Mouse (Mus musculus): ENCODE measurements at regions not wholly inside any gene's neighbourhood (a gene's known extent, or its start where the extent isn't known, plus 50 kb on each side); places are given as distances from the start of the nearest gene placed in this dataset.

DNA sequence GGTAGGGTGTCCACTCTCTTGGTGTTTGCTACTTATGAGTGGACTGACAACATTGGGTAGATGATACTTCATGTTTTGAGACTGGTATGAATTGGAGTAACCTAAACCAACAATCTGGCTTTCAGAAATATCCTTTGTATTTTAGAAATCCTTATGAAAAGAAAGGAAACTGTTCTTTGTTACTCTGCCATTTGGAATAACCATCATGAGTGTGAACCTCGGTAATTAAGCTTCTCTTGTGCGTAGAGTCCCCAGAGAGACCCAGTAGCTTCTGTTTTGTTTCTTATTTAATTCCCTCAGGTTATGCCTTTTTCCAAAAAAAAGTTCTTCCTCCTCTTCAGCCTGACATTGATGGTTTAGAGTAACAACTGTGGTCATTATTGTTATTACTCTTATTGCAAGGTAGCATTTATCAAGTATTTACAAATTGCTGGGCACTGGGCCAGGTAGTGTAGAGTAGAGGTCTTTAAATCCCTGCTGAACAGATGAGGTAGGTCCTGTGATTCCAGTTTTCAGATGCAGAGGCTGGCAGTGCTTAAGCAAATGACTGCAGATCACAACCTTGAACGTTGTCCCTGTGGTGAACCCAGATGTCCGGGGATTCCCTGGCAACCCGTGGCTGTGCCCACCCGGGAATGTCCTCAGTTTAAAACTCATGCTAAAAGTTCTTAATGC is 176.8 kb upstream of the Id2 start:
- no peak overlapping the region for H3K4me2 ChIP-seq (replicated peaks)
- H3K36me3 ChIP-seq = no peaks in the 10 kb centered on the region
- no peak overlapping the region for H3K9ac ChIP-seq
- no peak overlapping the region for H3K4me3 ChIP-seq
- H3K9me3 ChIP-seq = peaks cover 7% of the 10 kb centered on the region; the same call in 1 of the 2 replicates
- 55% methylated on average over 6 of the region's 6 CpGs for WGBS
- ATAC-seq (ENCODE audit: low FRiP score, low read depth) = no peak
- H3K27me3 ChIP-seq = peaks cover 24% of the 10 kb centered on the region
- H3K27ac ChIP-seq = no peak overlapping the region
- H3K4me1 ChIP-seq = peaks cover 39% of the 10 kb centered on the region

DNA sequence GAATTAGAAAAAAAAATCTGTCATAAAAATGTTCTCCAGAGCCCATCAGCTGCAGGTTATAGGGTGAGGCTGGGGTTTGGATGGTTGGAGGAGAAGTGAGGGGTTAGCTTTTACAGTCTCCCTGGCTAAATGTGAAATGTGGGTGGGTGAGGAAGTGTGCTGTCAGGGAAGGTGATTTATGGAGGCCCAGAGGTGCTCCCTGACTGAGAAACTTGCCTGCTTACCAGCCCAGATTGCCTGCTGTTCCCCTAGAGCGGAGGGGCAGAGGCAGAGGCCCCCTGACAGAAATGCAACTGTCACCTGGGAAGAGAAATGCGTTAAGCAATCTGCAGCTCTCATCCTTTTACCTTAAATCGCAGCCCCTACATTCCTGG is 175.8 kb upstream of the Id2 start:
- Histone ChIP-seq H3K27ac (0 out of 2 replicates have a peak overlapping the region, but pooled peaks have one; percentile 3), H3K4me3 (no peak overlapping the region), H3K4me1 (peaks cover 41% of the 10 kb centered on the region), H3K27me3 (peaks cover 22% of the 10 kb centered on the region), H3K9me3 (peaks cover 7% of the 10 kb centered on the region; the same call in 1 of the 2 replicates), H3K4me2 (replicated peaks) (no peak overlapping the region), H3K9ac (no peak overlapping the region), H3K36me3 (no peaks in the 10 kb centered on the region)
- WGBS = 17% methylated on average over 3 of the region's 3 CpGs
- no peak for ATAC-seq (ENCODE audit: low FRiP score, low read depth)

DNA sequence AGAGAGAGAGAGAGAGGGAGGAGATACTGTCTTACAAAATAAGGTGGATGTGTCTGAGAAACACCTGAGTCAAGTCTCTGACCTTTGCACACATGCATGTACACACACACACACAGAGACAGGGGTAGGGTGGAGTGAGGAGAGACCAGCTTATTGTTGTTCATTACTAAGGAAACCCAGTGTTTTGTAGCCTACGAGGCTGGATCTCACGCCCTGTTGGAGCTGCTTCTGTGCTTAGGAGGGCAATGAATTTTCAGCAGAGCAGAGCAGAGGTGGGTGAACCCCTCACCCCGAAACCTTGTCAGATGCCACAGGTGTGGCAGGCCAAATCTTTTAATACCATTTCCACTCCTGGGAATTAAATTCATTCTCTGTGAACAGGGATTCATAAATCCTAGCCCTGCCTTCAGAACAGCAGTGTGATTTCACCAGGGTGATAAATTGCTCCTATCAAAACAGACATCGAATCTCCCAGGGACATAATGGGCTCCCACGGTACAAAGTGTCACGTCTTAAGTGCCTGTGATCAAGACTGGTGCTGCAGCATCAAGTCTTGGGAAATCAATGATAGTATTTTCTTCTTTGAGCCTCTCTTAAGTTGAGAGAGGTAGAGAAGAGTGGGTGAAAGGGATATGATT is 175.3 kb upstream of the Id2 start:
- 23% methylated on average over 6 of the region's 6 CpGs for WGBS
- peaks cover 7% of the 10 kb centered on the region; the same call in 1 of the 2 replicates for H3K9me3 ChIP-seq
- peaks cover 22% of the 10 kb centered on the region for H3K27me3 ChIP-seq
- H3K36me3 ChIP-seq = no peaks in the 10 kb centered on the region
- H3K4me2 ChIP-seq (replicated peaks) = no peak overlapping the region
- no peak overlapping the region for H3K4me3 ChIP-seq
- no peak for ATAC-seq (ENCODE audit: low FRiP score, low read depth)
- H3K4me1 ChIP-seq = peaks cover 41% of the 10 kb centered on the region
- no peak overlapping the region for H3K27ac ChIP-seq
- no peak overlapping the region for H3K9ac ChIP-seq

DNA sequence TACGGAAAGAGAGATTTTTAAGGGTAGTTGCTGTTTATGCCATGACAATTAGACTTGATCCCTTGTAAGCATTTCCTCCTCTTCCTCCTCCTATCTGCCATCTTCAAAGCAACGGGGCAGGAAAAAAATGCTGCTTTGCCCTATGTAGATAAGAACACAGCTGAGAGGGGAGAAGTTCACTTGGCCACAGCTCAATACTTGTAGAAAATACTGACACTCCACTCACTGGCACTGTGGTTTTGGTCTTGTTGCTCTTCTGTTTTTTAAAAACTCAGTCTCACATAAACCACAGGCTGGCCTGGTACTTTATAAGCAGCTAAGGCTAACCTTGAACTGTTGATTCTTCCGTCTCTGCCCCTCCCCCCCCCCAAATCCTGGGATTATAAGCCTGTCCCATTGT is 172.9 kb upstream of the Id2 start:
- no peaks in the 10 kb centered on the region for H3K9me3 ChIP-seq
- H3K4me2 ChIP-seq (replicated peaks) = no peak overlapping the region
- no peaks in the 10 kb centered on the region for H3K36me3 ChIP-seq
- H3K27ac ChIP-seq = no peak overlapping the region
- H3K27me3 ChIP-seq = peaks cover 17% of the 10 kb centered on the region; the same call in 1 of the 2 replicates
- no peak overlapping the region for H3K4me3 ChIP-seq
- ATAC-seq (ENCODE audit: low FRiP score, low read depth) = no peak
- no peak overlapping the region for H3K9ac ChIP-seq
- H3K4me1 ChIP-seq = peaks cover 56% of the 10 kb centered on the region
- WGBS = 64% methylated on average over 3 of the region's 3 CpGs

DNA sequence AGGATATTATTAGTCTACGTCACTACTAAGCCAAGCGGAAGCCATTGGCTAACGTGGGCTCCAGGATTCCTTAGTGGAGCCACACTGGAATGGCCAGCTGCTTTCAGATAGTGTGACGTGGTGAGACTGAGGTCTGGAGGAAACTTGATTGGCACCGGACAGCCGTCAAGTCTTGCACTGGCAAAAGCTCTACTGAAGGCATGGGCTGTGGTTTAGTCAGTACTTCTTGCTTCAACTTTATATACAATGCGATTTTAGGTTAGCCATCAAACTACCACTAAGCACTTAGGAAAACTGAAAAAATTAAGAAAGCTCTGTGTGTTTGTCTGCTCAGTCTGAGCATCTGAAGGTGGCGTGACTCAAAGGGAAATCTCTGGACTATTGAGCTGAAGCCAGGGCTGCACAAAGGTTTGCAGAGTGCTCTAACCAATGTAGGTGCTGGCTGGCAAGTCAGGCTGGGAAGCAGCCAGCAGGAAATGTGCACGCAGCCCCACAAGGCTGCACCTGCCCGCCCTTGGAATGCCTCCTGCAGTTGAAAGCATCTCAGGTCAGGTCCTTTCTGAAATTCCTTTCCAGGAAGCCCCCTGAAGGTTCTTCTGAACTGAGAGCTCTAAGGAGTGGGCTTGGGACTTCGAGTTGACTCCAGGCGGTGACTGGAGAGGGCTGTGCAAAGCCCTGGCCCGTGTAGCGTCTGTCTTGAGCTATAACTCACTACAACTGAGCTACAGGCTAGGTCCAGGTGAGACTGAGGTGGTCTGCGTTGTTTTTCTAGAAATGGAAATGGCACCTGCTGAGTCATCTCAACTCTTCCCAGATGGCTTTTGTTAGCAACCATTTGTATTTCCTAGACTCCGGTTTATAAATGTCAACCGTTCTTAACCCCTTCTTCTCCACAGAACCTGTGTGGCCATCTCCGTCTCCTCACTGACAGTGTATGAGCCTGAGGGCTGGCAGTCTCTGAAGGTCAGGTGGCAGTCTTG is 172.2 kb upstream of the Id2 start:
- no peak overlapping the region for H3K4me3 ChIP-seq
- ATAC-seq (ENCODE audit: low FRiP score, low read depth) = no peak
- no peak overlapping the region for H3K9ac ChIP-seq
- no peaks in the 10 kb centered on the region for H3K9me3 ChIP-seq
- H3K4me1 ChIP-seq = peaks cover 50% of the 10 kb centered on the region
- H3K4me2 ChIP-seq (replicated peaks) = no peak overlapping the region
- H3K36me3 ChIP-seq = no peaks in the 10 kb centered on the region
- H3K27ac ChIP-seq = no peak overlapping the region
- peaks cover 10% of the 10 kb centered on the region; the same call in 1 of the 2 replicates for H3K27me3 ChIP-seq
- 58% methylated on average over 18 of the region's 18 CpGs for WGBS

DNA sequence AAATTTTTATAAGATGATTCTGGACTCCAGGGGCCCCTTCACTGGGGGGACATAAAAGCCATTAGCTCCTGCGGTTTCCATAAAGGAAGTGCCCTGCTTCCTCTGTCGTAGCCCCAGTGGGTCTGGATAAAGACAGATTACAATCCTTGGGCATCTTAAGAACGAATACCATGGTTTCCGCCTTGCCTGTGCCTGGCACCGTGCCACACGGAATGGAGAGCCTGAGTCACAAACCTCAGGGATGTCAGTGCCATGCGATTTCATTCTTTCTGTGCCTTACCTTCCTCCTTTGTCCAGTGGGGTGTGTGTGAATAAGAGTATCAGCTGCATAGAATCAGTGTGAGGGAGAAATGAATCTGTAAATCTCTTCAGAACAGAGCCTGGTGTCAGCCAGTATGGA is 171.4 kb upstream of the Id2 start:
- WGBS = 74% methylated on average over 7 of the region's 7 CpGs
- Histone ChIP-seq H3K27me3 (peaks cover 10% of the 10 kb centered on the region; the same call in 1 of the 2 replicates), H3K4me2 (replicated peaks) (no peak overlapping the region), H3K9ac (no peak overlapping the region), H3K36me3 (no peaks in the 10 kb centered on the region), H3K4me1 (peaks cover 41% of the 10 kb centered on the region), H3K4me3 (no peak overlapping the region), H3K9me3 (no peaks in the 10 kb centered on the region), H3K27ac (no peak overlapping the region)
- ATAC-seq (ENCODE audit: low FRiP score, low read depth) = no peak

DNA sequence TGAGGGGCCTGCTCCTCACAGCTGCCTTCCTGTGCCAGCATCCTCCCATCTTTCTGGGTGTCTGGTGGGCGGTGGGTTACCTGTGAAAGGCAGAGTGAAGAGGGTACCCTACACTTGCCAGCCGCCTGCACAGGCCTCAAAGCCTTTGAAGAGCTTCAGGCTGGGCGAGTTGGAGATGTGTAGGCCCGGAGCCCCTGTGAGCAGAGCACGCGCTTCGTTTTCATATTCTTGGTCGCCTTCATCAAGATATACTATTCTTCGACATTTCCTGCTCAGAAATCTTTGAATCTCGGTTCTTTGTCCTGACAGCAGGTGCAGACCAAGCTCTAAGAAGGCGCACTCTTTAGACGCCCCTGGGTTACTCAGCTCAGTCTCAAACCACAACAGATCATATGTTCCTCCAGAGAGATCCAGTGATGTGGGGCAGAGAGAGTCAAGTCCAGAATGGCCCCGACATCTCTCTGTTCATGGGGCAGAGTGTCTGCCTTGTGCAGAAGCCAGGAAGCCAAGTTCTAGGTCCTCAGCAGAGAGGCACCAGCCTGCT is 170.7 kb upstream of the Id2 start:
- H3K36me3 ChIP-seq = no peaks in the 10 kb centered on the region
- no peak overlapping the region for H3K4me2 ChIP-seq (replicated peaks)
- 91% methylated on average over 13 of the region's 13 CpGs for WGBS
- H3K27me3 ChIP-seq = peaks cover 5% of the 10 kb centered on the region; the same call in 1 of the 2 replicates
- no peak for ATAC-seq (ENCODE audit: low FRiP score, low read depth)
- peaks cover 35% of the 10 kb centered on the region for H3K4me1 ChIP-seq
- no peak overlapping the region for H3K4me3 ChIP-seq
- no peak overlapping the region for H3K9ac ChIP-seq
- H3K27ac ChIP-seq = no peak overlapping the region
- H3K9me3 ChIP-seq = no peaks in the 10 kb centered on the region

DNA sequence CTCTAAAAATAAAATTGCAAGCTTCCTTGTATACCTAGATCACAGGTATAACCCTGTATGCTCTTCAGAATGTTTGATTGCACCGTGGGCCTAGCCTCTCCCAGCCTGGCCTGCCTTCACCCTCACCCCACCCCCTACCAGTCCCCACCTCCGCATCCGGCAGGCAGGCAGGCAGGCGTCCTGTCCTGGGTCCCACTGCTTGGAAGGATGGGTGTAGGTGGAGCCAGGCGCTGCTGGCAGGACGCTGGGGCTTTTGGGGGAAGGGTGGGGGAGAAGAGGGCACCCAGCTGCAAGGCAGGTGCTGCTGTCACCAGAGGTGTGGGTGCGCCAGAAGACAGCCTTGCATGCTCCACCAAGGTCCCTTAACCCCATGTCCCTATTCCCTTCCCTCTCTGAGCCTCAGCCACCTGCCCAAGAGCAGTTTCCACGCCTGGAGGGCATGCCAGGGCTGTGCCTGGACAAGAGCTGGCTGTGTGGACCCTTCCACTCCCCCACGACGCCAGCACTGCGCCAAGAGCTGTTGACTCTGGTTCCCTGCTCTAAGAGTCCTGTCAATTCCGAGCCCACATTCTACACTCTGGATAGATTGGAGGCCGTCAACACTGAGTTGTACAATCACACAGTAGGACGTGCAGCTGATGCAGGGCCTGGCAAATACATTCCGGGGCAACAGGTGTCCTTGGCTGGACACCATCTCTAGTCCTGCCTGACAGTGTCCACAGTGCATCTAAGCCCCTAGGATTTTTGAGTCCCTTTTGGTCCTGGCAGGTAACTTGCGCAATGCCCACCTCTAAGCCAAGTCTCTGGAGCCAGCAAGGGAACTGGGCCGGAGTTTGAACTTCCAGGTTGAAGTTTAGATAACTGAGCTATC is 170.0 kb upstream of the Id2 start:
- Histone ChIP-seq H3K9ac (no peak overlapping the region), H3K4me2 (replicated peaks) (no peak overlapping the region), H3K4me3 (no peak overlapping the region), H3K4me1 (peaks cover 28% of the 10 kb centered on the region), H3K9me3 (no peaks in the 10 kb centered on the region), H3K27me3 (peaks cover 5% of the 10 kb centered on the region; the same call in 1 of the 2 replicates), H3K36me3 (no peaks in the 10 kb centered on the region), H3K27ac (no peak overlapping the region)
- 73% methylated on average over 17 of the region's 17 CpGs for WGBS
- no peak for ATAC-seq (ENCODE audit: low FRiP score, low read depth)

DNA sequence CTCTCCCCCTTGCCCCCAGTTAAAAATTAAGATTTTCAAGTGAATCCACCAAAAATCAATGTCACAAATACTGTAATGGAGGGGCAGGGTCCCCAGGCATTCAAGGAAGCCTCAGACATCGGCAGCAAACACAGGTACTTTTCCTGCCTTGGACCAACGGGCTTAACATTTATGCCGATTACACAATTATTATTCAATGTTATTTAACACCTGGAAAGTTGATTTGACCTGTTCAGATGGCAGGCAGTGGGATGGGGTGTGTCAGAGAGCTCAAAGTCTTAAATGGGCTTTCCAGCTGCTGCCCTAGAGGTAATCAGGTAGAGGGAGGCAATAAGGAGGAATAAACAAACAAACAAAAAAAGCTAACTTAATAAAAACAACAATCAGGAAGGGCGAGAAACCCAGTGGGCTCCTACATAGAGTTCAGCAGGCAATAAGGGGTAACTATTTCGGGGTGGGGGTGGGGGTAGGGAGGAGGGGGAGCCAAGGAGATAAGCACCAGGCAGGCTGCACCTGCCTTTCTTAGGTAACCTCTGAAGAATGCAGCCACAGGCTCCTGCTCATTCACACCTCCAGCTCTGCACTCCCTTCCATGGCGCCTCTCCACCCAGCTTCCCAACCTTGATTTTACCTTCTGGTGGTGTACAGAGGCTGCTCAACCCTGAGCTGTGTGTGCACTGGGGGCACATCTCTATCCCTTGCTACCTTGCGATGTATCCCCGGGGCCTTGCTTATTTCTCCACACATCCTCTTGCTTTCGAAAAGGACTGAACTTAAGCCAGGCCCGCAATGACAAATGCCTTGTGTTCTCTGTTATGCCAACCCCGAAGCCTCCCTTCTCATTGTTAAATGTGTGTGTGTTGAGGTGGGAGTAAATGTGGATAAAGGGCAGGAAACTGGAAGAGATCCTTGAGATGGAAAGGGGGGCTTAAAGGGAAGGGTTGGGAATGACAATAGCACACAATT is 168.9 kb upstream of the Id2 start:
- H3K4me3 ChIP-seq = no peak overlapping the region
- no peak overlapping the region for H3K9ac ChIP-seq
- H3K4me1 ChIP-seq = peaks cover 28% of the 10 kb centered on the region
- no peak for ATAC-seq (ENCODE audit: low FRiP score, low read depth)
- H3K4me2 ChIP-seq (replicated peaks) = peak overlapping the region; percentile 21; the same call in 1 of the 2 replicates
- H3K9me3 ChIP-seq = no peaks in the 10 kb centered on the region
- WGBS = 45% methylated on average over 11 of the region's 11 CpGs
- H3K27me3 ChIP-seq = peaks cover 5% of the 10 kb centered on the region; the same call in 1 of the 2 replicates
- no peak overlapping the region for H3K27ac ChIP-seq
- H3K36me3 ChIP-seq = no peaks in the 10 kb centered on the region

DNA sequence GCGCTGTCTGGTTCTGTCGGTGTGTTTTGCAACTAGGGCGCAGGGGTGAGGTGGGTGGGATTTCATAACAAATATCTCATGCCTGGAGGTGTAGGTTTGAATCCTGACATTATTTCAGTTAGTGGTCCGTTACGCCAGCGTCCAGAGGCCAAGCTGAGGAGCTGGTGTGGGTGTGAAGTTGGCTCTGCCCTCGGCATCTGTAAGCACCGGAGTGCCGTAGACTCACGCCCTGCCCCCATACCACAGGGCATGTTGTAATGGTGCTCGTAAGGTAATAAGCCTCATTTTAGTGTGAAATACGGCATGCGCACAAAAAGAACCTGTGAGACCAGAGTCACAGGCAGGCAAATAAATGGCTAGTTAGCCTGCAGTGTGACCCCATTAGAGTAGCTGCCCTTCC is 168.1 kb upstream of the Id2 start:
- no peak for ATAC-seq (ENCODE audit: low FRiP score, low read depth)
- Histone ChIP-seq H3K9me3 (no peaks in the 10 kb centered on the region), H3K4me1 (peaks cover 28% of the 10 kb centered on the region), H3K27me3 (peaks cover 5% of the 10 kb centered on the region; the same call in 1 of the 2 replicates), H3K27ac (no peak overlapping the region), H3K9ac (no peak overlapping the region), H3K36me3 (no peaks in the 10 kb centered on the region), H3K4me3 (no peak overlapping the region), H3K4me2 (replicated peaks) (peak overlapping the region; percentile 21; the same call in 1 of the 2 replicates)
- WGBS = 34% methylated on average over 13 of the region's 13 CpGs
